Mouse (Mus musculus) liver, embryonic 11.5 days (tissue): ENCODE data around the gene Extl2. TPM values are rescaled to one million over a fixed set of nuclear protein-coding genes. Genes with fewer than 3 reads are reported as not detected.

ENCODE experiments used
- microRNA-seq: library from miRNA; unstranded; fragments of <30 nt; microRNA quantifications from one replicate; pipeline ENCODE4, GENCODE M21; 2017; ENCODE audit warnings: borderline number of aligned reads
- polyA plus RNA-seq: library from polyadenylated mRNA; unstranded; fragments of >200 nt; fragmentation: Nextera tagmentation; extraction: Ambion mirVana; gene quantifications from 2 replicates; pipeline ENCODE4 v1.2.1, GENCODE M21; 2014

The Extl2 gene
- polyA plus RNA-seq, 1 experiment from 2014 or later = 13.0 TPM

Small RNA genes lying within 50 kb of the gene (microRNA-seq; reads per million reads assigned to microRNA genes)
- not detected for gene Mir669n

Other genes with a start within 250 kb of the Extl2 start
- gene Dph5, start 119.6 kb upstream of the Extl2 start, polyA plus RNA-seq = 49.3 and 50.6 TPM in 2 replicates
- 23.9 and 27.8 TPM in 2 replicates for gene Slc30a7, start 56 bp upstream of the Extl2 start, polyA plus RNA-seq
- 64.3 and 67.4 TPM in 2 replicates for gene Vcam1, start 122.2 kb downstream of the Extl2 start, polyA plus RNA-seq
- 0.34 and 1.0 TPM in 2 replicates for gene Gpr88, start 246.0 kb downstream of the Extl2 start, polyA plus RNA-seq